Mouse (Mus musculus) G1E (cell line): ENCODE measurements at regions not wholly inside any gene's neighbourhood (a gene's known extent, or its start where the extent isn't known, plus 50 kb on each side); places are given as distances from the start of the nearest gene placed in this dataset.

ENCODE experiments used
- CTCF ChIP-seq: IDR thresholded peaks from 2 replicates; pipeline ENCODE4 v1.5.1; 2012; ENCODE audit warnings: low read depth, low read length, inconsistent platforms, mixed read lengths
- GATA1 ChIP-seq: IDR thresholded peaks from 2 replicates; pipeline ENCODE4 v1.6.1; 2012; ENCODE audit warnings: borderline replicate concordance, low read length, inconsistent platforms, mixed read lengths
- GATA2 ChIP-seq: IDR thresholded peaks from 2 replicates; pipeline ENCODE4 v1.6.1; 2012; ENCODE audit warnings: low read depth, low read length, inconsistent platforms, borderline replicate concordance
- POLR2AphosphoS5 ChIP-seq: IDR thresholded peaks from 2 replicates; pipeline ENCODE4 v1.6.1; 2012; ENCODE audit warnings: low read depth, low read length, inconsistent platforms; ENCODE audit not compliant: insufficient replicate concordance
- TAL1 ChIP-seq: conservative IDR thresholded peaks from 2 replicates; pipeline ENCODE4 v1.6.1; 2012; ENCODE audit warnings: low read depth, low read length, inconsistent platforms, mixed read lengths

DNA sequence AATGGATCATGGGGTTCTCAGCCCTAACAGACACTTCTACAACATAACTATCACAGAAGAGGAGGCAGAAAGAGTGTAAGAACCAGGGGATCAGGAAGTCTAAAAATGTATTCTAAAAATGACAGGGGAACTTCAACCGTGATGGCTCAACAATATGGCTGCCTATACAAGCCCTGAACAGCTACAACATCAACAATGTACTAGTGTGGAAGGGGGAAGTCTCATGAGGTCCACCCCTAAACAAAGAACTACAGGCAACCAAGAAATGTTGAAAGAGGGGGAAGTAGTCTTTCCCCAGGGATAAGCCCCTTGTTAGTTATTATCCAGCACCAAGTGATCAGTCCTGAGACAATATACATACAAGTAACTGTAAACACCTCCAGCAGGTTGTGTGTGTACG is 157.0 kb downstream of the Clic5 start:
- TF ChIP-seq CTCF (no peak), TAL1 (no peak), GATA1 (no peak), POLR2AphosphoS5 (no peak), GATA2 (no peak)
